Mouse (Mus musculus): Measurements from ENCODE around the gene Tmem101. TPM values are rescaled to one million over a fixed set of nuclear protein-coding genes. Genes with fewer than 3 reads are reported as not detected.

Tmem101 gene
- 42.2 and 47.7 TPM in 2 replicates for polyA plus RNA-seq (2015; fragmentation: Nextera tagmentation; extraction: Ambion mirVana)

GRCm38 (mm10) chr11:102156039-102156785 lies at the start of gene Tmem101:
TSS of gene Tmem101 (minus strand) at chr11:102156404.
- H3K36me3 ChIP-seq (ENCODE audit: control insufficient read depth, insufficient read depth, low read length), result peaks cover 5% of the 10 kb centered on the region; the same call in 1 of the 2 replicates
- WGBS, result under 1% methylated on average over 37 of the region's 37 CpGs
- peak within 1 kb of the TSS; percentile 68 for H3K27ac ChIP-seq (ENCODE audit: low read depth, low read length)
- ATAC-seq, result peak; percentile 91
- no peaks in the 10 kb centered on the region for H3K9me3 ChIP-seq (ENCODE audit: control insufficient read depth, low read length)
- peak within 1 kb of the TSS; percentile 62 for H3K4me3 ChIP-seq (ENCODE audit: low read length)
- no peaks in the 10 kb centered on the region for H3K27me3 ChIP-seq (replicated peaks; ENCODE audit: control insufficient read depth, insufficient read depth, low read length)
- peak within 1 kb of the TSS; percentile 79 for H3K9ac ChIP-seq (ENCODE audit: low read depth, low read length)
- H3K4me2 ChIP-seq (ENCODE audit: low read length), result peak within 1 kb of the TSS; percentile 95
- peaks cover 11% of the 10 kb centered on the region for H3K4me1 ChIP-seq (ENCODE audit: control insufficient read depth, insufficient read depth, low read depth, low read length)

- Histone ChIP-seq H3K36me3 (ENCODE audit: control insufficient read depth, insufficient read depth, low read length) (peaks cover 39% of the 10 kb centered on the region), H3K4me3 (ENCODE audit: low read length) (no peak overlapping the region), H3K27ac (ENCODE audit: low read depth, low read length) (no peak overlapping the region), H3K4me1 (ENCODE audit: control insufficient read depth, insufficient read depth, low read depth, low read length) (no peaks in the 10 kb centered on the region), H3K9me3 (ENCODE audit: control insufficient read depth, low read length) (no peaks in the 10 kb centered on the region), H3K9ac (ENCODE audit: low read depth, low read length) (no peak overlapping the region), H3K27me3 (replicated peaks; ENCODE audit: control insufficient read depth, insufficient read depth, low read length) (no peaks in the 10 kb centered on the region), H3K4me2 (ENCODE audit: low read length) (no peak overlapping the region)
- ATAC-seq, result no peak
- WGBS, result 71% methylated on average over 12 of the region's 12 CpGs
These were observed 45.2 kb upstream of the Tmem101 start for GRCm38 (mm10) chr11:102201408-102201821.

- ATAC-seq, result no peak
- peaks cover 37% of the 10 kb centered on the region for H3K36me3 ChIP-seq (ENCODE audit: control insufficient read depth, insufficient read depth, low read length)
- H3K4me1 ChIP-seq (ENCODE audit: control insufficient read depth, insufficient read depth, low read depth, low read length), result no peaks in the 10 kb centered on the region
- WGBS, result 84% methylated on average over 9 of the region's 9 CpGs
- H3K9ac ChIP-seq (ENCODE audit: low read depth, low read length), result no peak overlapping the region
- H3K4me2 ChIP-seq (ENCODE audit: low read length), result no peak overlapping the region
- H3K27ac ChIP-seq (ENCODE audit: low read depth, low read length), result no peak overlapping the region
- no peaks in the 10 kb centered on the region for H3K9me3 ChIP-seq (ENCODE audit: control insufficient read depth, low read length)
- no peaks in the 10 kb centered on the region for H3K27me3 ChIP-seq (replicated peaks; ENCODE audit: control insufficient read depth, insufficient read depth, low read length)
- H3K4me3 ChIP-seq (ENCODE audit: low read length), result no peak overlapping the region
These were observed 43.7 kb upstream of the Tmem101 start for GRCm38 (mm10) chr11:102199856-102200255.

GRCm38 (mm10) chr11:102198245-102198644 lies 42.0 kb upstream of the Tmem101 start:
- no peaks in the 10 kb centered on the region for H3K27me3 ChIP-seq (replicated peaks; ENCODE audit: control insufficient read depth, insufficient read depth, low read length)
- no peak overlapping the region for H3K27ac ChIP-seq (ENCODE audit: low read depth, low read length)
- H3K9ac ChIP-seq (ENCODE audit: low read depth, low read length), result no peak overlapping the region
- no peaks in the 10 kb centered on the region for H3K4me1 ChIP-seq (ENCODE audit: control insufficient read depth, insufficient read depth, low read depth, low read length)
- no peak overlapping the region for H3K4me2 ChIP-seq (ENCODE audit: low read length)
- H3K36me3 ChIP-seq (ENCODE audit: control insufficient read depth, insufficient read depth, low read length), result peaks cover 28% of the 10 kb centered on the region
- no peaks in the 10 kb centered on the region for H3K9me3 ChIP-seq (ENCODE audit: control insufficient read depth, low read length)
- 66% methylated on average over 6 of the region's 6 CpGs for WGBS
- H3K4me3 ChIP-seq (ENCODE audit: low read length), result no peak overlapping the region
- no peak for ATAC-seq

GRCm38 (mm10) chr11:102196018-102196797 lies 40.0 kb upstream of the Tmem101 start:
- no peak overlapping the region for H3K9ac ChIP-seq (ENCODE audit: low read depth, low read length)
- no peak for ATAC-seq
- peaks cover 20% of the 10 kb centered on the region for H3K36me3 ChIP-seq (ENCODE audit: control insufficient read depth, insufficient read depth, low read length)
- 90% methylated on average over 21 of the region's 21 CpGs for WGBS
- H3K4me1 ChIP-seq (ENCODE audit: control insufficient read depth, insufficient read depth, low read depth, low read length), result peaks cover 1% of the 10 kb centered on the region
- no peak overlapping the region for H3K4me2 ChIP-seq (ENCODE audit: low read length)
- no peak overlapping the region for H3K4me3 ChIP-seq (ENCODE audit: low read length)
- H3K9me3 ChIP-seq (ENCODE audit: control insufficient read depth, low read length), result no peaks in the 10 kb centered on the region
- no peaks in the 10 kb centered on the region for H3K27me3 ChIP-seq (replicated peaks; ENCODE audit: control insufficient read depth, insufficient read depth, low read length)
- no peak overlapping the region for H3K27ac ChIP-seq (ENCODE audit: low read depth, low read length)

- Histone ChIP-seq H3K9ac (ENCODE audit: low read depth, low read length) (no peak overlapping the region), H3K4me3 (ENCODE audit: low read length) (no peak overlapping the region), H3K27me3 (replicated peaks; ENCODE audit: control insufficient read depth, insufficient read depth, low read length) (no peaks in the 10 kb centered on the region), H3K9me3 (ENCODE audit: control insufficient read depth, low read length) (no peaks in the 10 kb centered on the region), H3K4me1 (ENCODE audit: control insufficient read depth, insufficient read depth, low read depth, low read length) (peaks cover 15% of the 10 kb centered on the region), H3K36me3 (ENCODE audit: control insufficient read depth, insufficient read depth, low read length) (peaks cover 6% of the 10 kb centered on the region), H3K27ac (ENCODE audit: low read depth, low read length) (no peak overlapping the region), H3K4me2 (ENCODE audit: low read length) (no peak overlapping the region)
- no peak for ATAC-seq
- WGBS, result 86% methylated on average over 9 of the region's 9 CpGs
These were observed 37.6 kb upstream of the Tmem101 start for GRCm38 (mm10) chr11:102193657-102194440.

- 44% methylated on average over 4 of the region's 4 CpGs for WGBS
- no peaks in the 10 kb centered on the region for H3K27me3 ChIP-seq (replicated peaks; ENCODE audit: control insufficient read depth, insufficient read depth, low read length)
- H3K9me3 ChIP-seq (ENCODE audit: control insufficient read depth, low read length), result no peaks in the 10 kb centered on the region
- peak overlapping the region; percentile 66 for H3K4me2 ChIP-seq (ENCODE audit: low read length)
- peaks cover 6% of the 10 kb centered on the region; the same call in 1 of the 2 replicates for H3K36me3 ChIP-seq (ENCODE audit: control insufficient read depth, insufficient read depth, low read length)
- ATAC-seq, result no peak
- peak overlapping the region; percentile 64 for H3K4me3 ChIP-seq (ENCODE audit: low read length)
- H3K27ac ChIP-seq (ENCODE audit: low read depth, low read length), result no peak overlapping the region
- H3K9ac ChIP-seq (ENCODE audit: low read depth, low read length), result peak overlapping the region; percentile 42; the same call in 1 of the 2 replicates
- peaks cover 15% of the 10 kb centered on the region for H3K4me1 ChIP-seq (ENCODE audit: control insufficient read depth, insufficient read depth, low read depth, low read length)
These were observed 34.6 kb upstream of the Tmem101 start for GRCm38 (mm10) chr11:102190848-102191247.

- Histone ChIP-seq H3K36me3 (ENCODE audit: control insufficient read depth, insufficient read depth, low read length) (peaks cover 6% of the 10 kb centered on the region; the same call in 1 of the 2 replicates), H3K27me3 (replicated peaks; ENCODE audit: control insufficient read depth, insufficient read depth, low read length) (no peaks in the 10 kb centered on the region), H3K4me2 (ENCODE audit: low read length) (peak within 1 kb of the TSS; percentile 66), H3K9me3 (ENCODE audit: control insufficient read depth, low read length) (no peaks in the 10 kb centered on the region), H3K27ac (ENCODE audit: low read depth, low read length) (peak within 1 kb of the TSS; percentile 71), H3K9ac (ENCODE audit: low read depth, low read length) (peak within 1 kb of the TSS; percentile 68), H3K4me3 (ENCODE audit: low read length) (peak within 1 kb of the TSS; percentile 64), H3K4me1 (ENCODE audit: control insufficient read depth, insufficient read depth, low read depth, low read length) (peaks cover 19% of the 10 kb centered on the region)
- peak; percentile 85 for ATAC-seq
- 3% methylated on average over 44 of the region's 50 CpGs for WGBS
These were observed 33.5 kb upstream of the Tmem101 start, which contains the start of gene G6pc3 for GRCm38 (mm10) chr11:102189461-102190436. TSS of gene G6pc3 (plus strand) at chr11:102189620.
